Mouse (Mus musculus): ENCODE results near the gene Mageh1. TPM values are rescaled to one million over a fixed set of nuclear protein-coding genes. Genes with fewer than 3 reads are reported as not detected.
"Not testable (repeated sequence)": the region's sequence is repeated elsewhere in the genome, so short reads cannot be mapped to it uniquely, and the experiment has no call there.

Gene Mageh1
- polyA plus RNA-seq (2014; fragmentation: Nextera tagmentation; extraction: Ambion mirVana): 43.3 and 53.4 TPM in 2 replicates

DNA sequence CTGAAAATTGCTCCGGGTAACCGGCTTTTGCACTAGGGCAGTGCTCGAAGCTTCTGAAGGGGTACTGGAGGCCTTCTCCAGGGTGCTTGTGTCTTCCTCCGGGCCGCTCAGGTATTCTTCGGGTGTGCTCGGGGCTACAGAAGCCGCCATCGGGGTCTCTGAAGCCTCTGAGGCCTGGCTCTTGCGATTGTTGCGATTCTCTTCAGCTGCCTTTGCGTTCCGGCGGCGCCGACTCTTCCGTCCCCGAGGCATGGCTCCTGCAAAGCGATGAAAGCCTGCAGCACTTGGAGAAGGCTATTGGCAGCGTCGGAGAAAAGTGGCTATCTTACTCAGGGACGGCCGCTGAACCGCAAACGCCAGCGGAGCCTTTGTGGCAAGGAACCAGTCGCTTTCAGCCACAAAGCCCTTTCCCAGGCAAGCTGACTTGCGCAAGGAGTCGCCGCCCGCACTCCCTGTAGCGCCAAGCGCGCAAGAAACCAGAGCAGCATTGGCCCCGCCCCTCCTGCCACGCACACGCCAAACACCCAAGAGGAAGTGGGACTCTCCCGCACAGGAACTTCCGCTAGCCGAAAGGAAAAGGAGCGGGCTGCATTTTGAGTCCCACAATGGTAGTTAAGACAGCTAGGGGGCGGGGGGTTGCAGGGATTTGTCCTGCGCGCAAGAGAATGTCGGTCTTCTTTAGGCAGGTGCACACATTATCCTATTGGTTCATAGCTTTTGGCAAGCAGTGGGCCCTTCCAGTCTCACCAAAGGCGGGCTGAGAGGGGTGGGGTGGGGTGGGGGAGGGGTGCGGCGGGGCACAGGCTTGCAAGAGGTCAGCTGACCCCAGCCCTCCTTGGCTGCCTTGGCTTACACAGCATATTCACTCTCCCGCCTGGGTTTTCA is at the start of gene Mageh1:
TSS of gene Mageh1 (minus strand) at position 489 of the 885 bp plus-strand sequence.
- Histone ChIP-seq H3K27ac (ENCODE audit: low read depth, low read length) (peak within 1 kb of the TSS; percentile 84), H3K4me2 (replicated peaks; ENCODE audit: low read depth, low read length) (peak within 1 kb of the TSS; percentile 54), H3K4me3 (ENCODE audit: low read length) (peak within 1 kb of the TSS; percentile 50), H3K27me3 (ENCODE audit: control insufficient read depth, insufficient read depth, low read length) (peaks cover 4% of the 10 kb centered on the region; the same call in 1 of the 2 replicates), H3K36me3 (ENCODE audit: control insufficient read depth, insufficient read depth, low read length) (no peaks in the 10 kb centered on the region), H3K9ac (ENCODE audit: low read depth, low read length) (peak within 1 kb of the TSS; percentile 67), H3K4me1 (ENCODE audit: control insufficient read depth, insufficient read depth, low read length) (no peaks in the 10 kb centered on the region), H3K9me3 (ENCODE audit: control insufficient read depth, low read length) (no peaks in the 10 kb centered on the region)
- ATAC-seq (ENCODE audit: low FRiP score, low TSS enrichment): peak; percentile 93
- 25% methylated on average over 47 of the region's 49 CpGs for whole genome bisulfite sequencing

DNA sequence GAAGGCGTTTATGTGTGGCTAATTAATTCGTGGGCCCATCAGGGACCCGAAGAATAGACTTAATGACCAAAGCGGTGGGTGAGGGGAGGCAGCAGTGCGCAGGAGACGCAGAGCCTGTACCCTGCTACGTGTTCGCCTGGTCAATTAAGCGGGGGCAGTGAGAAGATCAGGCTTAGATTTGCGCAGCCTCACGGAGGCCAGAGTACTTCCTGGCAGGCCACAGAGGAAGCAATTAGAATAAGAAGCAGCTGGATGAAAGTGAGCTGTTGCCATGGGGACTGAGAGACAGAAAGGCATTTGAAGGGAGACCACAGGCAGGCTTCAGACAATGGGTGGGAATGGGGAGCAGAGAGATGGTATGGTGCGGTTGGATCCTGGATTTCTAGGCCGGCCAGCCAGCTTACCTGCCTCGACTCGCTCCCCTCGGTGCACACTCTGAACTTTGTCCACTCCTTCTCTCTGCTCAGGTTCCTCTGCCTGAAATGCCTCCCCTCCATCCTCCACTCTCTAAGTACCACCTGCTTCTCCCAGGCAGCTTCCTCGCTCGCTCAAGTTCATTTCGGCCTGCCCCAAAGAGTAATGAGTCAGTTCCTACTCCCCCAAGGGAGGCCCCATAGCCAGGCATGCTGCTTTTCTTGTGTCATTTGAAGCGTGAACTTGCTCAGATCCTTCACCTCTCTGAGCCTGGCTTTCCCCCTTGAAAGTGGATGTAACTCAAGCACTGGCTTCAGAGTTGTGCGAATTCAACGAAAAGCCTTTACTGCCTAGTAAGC is 783 bp upstream of the Mageh1 start:
- Histone ChIP-seq H3K27ac (ENCODE audit: low read depth, low read length) (peak overlapping the region; percentile 84; the same call in 1 of the 2 replicates), H3K9ac (ENCODE audit: low read depth, low read length) (peak overlapping the region; percentile 67; the same call in 1 of the 2 replicates), H3K4me2 (replicated peaks; ENCODE audit: low read depth, low read length) (peak overlapping the region; percentile 54), H3K4me3 (ENCODE audit: low read length) (peak overlapping the region; percentile 50)
- H3K36me3 ChIP-seq (ENCODE audit: control insufficient read depth, insufficient read depth, low read length); H3K27me3 ChIP-seq (ENCODE audit: control insufficient read depth, insufficient read depth, low read length); H3K4me1 ChIP-seq (ENCODE audit: control insufficient read depth, insufficient read depth, low read length); H3K9me3 ChIP-seq (ENCODE audit: control insufficient read depth, low read length): not testable (repeated sequence)
- ATAC-seq (ENCODE audit: low FRiP score, low TSS enrichment): peak; percentile 86
- 36% methylated on average over 7 of the region's 22 CpGs for WGBS

DNA sequence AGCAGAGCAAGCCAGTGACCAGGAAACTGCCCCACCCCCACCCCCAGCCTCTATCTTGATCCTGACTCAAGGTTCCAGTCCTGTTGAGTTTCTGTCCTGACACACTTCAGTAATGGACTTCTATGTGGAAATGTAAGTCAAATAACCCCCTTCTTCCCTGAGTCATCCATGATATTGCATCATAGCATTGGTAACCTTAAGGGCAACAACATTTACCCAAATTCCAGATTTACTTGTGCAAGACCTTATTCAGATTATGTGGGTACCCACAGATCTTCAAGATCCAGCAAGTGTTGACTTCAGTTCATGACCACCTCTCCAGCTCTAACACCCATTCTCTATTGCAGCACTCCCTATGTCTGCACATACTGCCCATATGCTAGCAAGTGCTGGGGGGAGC is 5.8 kb downstream of the Mageh1 start:
- not testable (repeated sequence) for H3K27ac ChIP-seq (ENCODE audit: low read depth, low read length); H3K9me3 ChIP-seq (ENCODE audit: control insufficient read depth, low read length); H3K9ac ChIP-seq (ENCODE audit: low read depth, low read length); ATAC-seq (ENCODE audit: low FRiP score, low TSS enrichment); H3K4me2 ChIP-seq (replicated peaks; ENCODE audit: low read depth, low read length); H3K4me1 ChIP-seq (ENCODE audit: control insufficient read depth, insufficient read depth, low read length); H3K27me3 ChIP-seq (ENCODE audit: control insufficient read depth, insufficient read depth, low read length); H3K4me3 ChIP-seq (ENCODE audit: low read length); H3K36me3 ChIP-seq (ENCODE audit: control insufficient read depth, insufficient read depth, low read length)

DNA sequence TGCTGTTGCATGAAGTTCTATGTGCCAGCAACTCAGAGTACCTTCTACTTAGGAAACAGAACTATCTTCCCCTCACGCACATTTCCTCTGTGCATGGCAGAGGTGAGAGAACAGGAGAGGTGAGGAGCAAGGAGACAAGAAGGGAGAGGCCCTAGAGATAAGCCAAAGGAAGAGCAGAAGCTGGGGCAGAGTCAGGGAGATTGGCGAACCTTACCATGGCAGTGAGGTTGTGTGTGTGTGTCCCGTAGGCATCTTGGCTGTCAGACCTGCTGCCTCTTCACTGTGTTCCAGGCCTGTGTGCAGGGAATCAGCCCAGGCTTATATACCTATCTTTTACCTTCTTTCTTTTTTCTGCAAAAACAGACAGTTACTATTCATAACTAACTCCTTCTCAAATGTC is 11.7 kb downstream of the Mageh1 start:
- not testable (repeated sequence) for H3K9ac ChIP-seq (ENCODE audit: low read depth, low read length); H3K27me3 ChIP-seq (ENCODE audit: control insufficient read depth, insufficient read depth, low read length); H3K27ac ChIP-seq (ENCODE audit: low read depth, low read length); H3K4me1 ChIP-seq (ENCODE audit: control insufficient read depth, insufficient read depth, low read length); H3K4me3 ChIP-seq (ENCODE audit: low read length); H3K36me3 ChIP-seq (ENCODE audit: control insufficient read depth, insufficient read depth, low read length); H3K4me2 ChIP-seq (replicated peaks; ENCODE audit: low read depth, low read length); H3K9me3 ChIP-seq (ENCODE audit: control insufficient read depth, low read length); ATAC-seq (ENCODE audit: low FRiP score, low TSS enrichment)
- 100% methylated on average over 1 of the region's 3 CpGs for WGBS

DNA sequence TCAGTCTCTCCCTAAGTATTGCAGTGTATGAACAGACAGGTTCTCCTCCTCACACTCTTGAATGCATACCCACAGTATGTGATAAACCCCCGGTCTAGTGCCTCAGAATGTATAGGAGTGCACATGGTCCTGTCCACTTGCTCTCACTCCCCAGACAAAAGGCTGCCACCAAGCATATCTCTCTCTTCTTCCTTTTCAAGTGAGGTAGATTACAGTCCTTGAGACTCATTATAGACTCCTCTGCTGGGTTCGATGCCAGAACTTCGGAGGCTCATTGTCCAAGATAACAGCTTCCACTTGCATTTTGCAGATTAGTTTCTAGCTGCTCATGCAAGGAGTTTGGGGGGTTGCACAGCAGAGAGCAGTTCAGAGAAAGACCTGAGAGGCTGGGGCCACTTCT is 12.1 kb downstream of the Mageh1 start:
- H3K4me2 ChIP-seq (replicated peaks; ENCODE audit: low read depth, low read length); H3K9me3 ChIP-seq (ENCODE audit: control insufficient read depth, low read length); ATAC-seq (ENCODE audit: low FRiP score, low TSS enrichment); H3K27me3 ChIP-seq (ENCODE audit: control insufficient read depth, insufficient read depth, low read length); H3K27ac ChIP-seq (ENCODE audit: low read depth, low read length); H3K4me3 ChIP-seq (ENCODE audit: low read length); H3K4me1 ChIP-seq (ENCODE audit: control insufficient read depth, insufficient read depth, low read length); H3K36me3 ChIP-seq (ENCODE audit: control insufficient read depth, insufficient read depth, low read length); H3K9ac ChIP-seq (ENCODE audit: low read depth, low read length): not testable (repeated sequence)
- no CpG with 5 or more reads among the region's 3 CpGs for WGBS

DNA sequence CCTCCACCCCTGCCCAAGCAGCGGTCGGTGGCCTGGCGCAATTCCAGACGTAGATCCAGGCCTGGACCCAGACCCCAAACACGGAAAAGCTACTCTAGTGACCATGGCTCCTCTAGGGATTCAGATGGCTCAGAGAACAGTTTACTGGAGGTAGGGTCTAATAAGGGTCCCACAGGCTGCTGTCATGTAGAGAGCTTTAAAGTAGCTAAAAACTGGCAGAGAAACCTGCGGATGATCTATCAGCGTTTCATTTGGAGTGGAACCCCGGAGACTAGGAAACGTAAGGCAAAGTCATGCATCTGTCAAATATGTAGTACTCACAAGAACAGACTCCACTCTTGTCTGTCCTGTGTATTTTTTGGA is 29.7 kb downstream of the Mageh1 start:
- H3K9ac ChIP-seq (ENCODE audit: low read depth, low read length): 0 out of 2 replicates have a peak overlapping the region, but pooled peaks have one; percentile 63
- H3K4me1 ChIP-seq (ENCODE audit: control insufficient read depth, insufficient read depth, low read length): no peaks in the 10 kb centered on the region
- peak overlapping the region; percentile 53 for H3K4me2 ChIP-seq (replicated peaks; ENCODE audit: low read depth, low read length)
- H3K36me3 ChIP-seq (ENCODE audit: control insufficient read depth, insufficient read depth, low read length): no peaks in the 10 kb centered on the region
- H3K27ac ChIP-seq (ENCODE audit: low read depth, low read length): no peak overlapping the region
- 40% methylated on average over 9 of the region's 9 CpGs for WGBS
- H3K9me3 ChIP-seq (ENCODE audit: control insufficient read depth, low read length): no peaks in the 10 kb centered on the region
- peak overlapping the region; percentile 55 for H3K4me3 ChIP-seq (ENCODE audit: low read length)
- ATAC-seq (ENCODE audit: low FRiP score, low TSS enrichment): no peak
- H3K27me3 ChIP-seq (ENCODE audit: control insufficient read depth, insufficient read depth, low read length): peaks cover 3% of the 10 kb centered on the region; the same call in 1 of the 2 replicates

DNA sequence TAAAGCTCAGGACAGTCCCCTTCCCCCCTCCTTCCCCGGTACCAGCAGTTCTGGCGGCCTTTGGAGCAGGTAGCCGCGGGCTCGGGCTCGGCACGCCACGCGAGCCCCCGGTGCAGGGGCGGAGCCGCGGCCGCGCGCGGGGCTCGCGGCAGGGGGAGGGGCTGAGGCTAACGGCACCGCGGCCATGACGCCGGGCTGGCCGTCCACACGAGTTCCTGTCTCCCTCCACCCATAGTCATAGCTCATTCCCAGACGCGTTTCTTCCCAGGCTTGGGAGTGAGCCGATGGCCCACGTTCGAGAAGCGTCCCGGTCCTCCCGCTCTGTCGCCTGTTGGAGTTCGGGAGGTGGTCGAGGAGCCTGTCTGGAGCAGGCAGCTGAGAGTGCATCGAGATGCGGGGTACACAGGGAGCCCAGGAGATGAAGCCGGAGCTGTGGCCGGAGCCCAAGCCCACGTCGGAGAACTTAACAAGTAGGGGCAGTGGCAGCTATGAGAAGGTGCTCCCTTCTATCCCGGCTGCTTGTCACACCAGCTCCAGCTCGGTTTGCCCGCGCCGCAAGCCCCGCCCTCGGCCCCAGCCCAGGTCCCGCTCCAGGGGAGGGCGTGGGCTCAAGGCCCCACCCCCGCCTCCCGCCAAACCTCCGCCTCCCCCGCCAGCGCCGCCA is 30.2 kb downstream of the Mageh1 start:
- Histone ChIP-seq H3K9me3 (ENCODE audit: control insufficient read depth, low read length) (no peaks in the 10 kb centered on the region), H3K4me2 (replicated peaks; ENCODE audit: low read depth, low read length) (peak overlapping the region; percentile 53), H3K27me3 (ENCODE audit: control insufficient read depth, insufficient read depth, low read length) (peaks cover 3% of the 10 kb centered on the region; the same call in 1 of the 2 replicates), H3K4me1 (ENCODE audit: control insufficient read depth, insufficient read depth, low read length) (no peaks in the 10 kb centered on the region), H3K9ac (ENCODE audit: low read depth, low read length) (peak overlapping the region; percentile 63), H3K36me3 (ENCODE audit: control insufficient read depth, insufficient read depth, low read length) (no peaks in the 10 kb centered on the region), H3K27ac (ENCODE audit: low read depth, low read length) (peak overlapping the region; percentile 42; the same call in 1 of the 2 replicates), H3K4me3 (ENCODE audit: low read length) (peak overlapping the region; percentile 55)
- WGBS: 33% methylated on average over 58 of the region's 58 CpGs
- ATAC-seq (ENCODE audit: low FRiP score, low TSS enrichment): peak; percentile 91

DNA sequence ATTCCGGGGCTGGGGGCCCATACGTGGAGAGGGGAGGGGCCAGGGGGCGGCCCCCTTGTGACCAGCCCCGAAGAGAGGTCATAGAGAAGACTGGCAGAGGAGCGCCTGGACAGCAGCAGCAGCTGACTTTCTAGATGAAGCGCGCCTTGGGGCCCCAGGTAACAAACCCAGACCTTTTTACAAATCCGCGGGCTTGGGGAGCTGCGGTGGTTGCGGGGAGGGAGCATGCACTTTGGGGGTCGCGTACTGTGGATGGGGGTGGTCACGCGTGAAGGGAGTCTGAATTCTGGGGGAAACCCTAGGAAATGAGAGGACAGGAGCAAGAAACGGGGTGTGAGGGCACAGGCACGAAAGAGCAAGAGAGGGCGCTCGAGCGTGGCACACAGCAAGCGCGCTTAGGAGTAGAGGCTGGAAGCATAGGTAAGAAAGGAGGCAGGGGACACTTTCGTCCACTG is 31.0 kb downstream of the Mageh1 start, which contains the start of gene Usp51:
TSS of gene Usp51 (plus strand) at position 83 of the 455 bp plus-strand sequence.
- Histone ChIP-seq H3K36me3 (ENCODE audit: control insufficient read depth, insufficient read depth, low read length) (no peaks in the 10 kb centered on the region), H3K27ac (ENCODE audit: low read depth, low read length) (peak within 1 kb of the TSS; percentile 42; the same call in 1 of the 2 replicates), H3K4me3 (ENCODE audit: low read length) (peak within 1 kb of the TSS; percentile 55), H3K9ac (ENCODE audit: low read depth, low read length) (peak within 1 kb of the TSS; percentile 63), H3K27me3 (ENCODE audit: control insufficient read depth, insufficient read depth, low read length) (no peaks in the 10 kb centered on the region; the same call in 1 of the 2 replicates), H3K4me1 (ENCODE audit: control insufficient read depth, insufficient read depth, low read length) (no peaks in the 10 kb centered on the region), H3K4me2 (replicated peaks; ENCODE audit: low read depth, low read length) (peak within 1 kb of the TSS; percentile 53), H3K9me3 (ENCODE audit: control insufficient read depth, low read length) (no peaks in the 10 kb centered on the region)
- peak; percentile 79 for ATAC-seq (ENCODE audit: low FRiP score, low TSS enrichment)
- WGBS: 27% methylated on average over 23 of the region's 23 CpGs
